Mouse (Mus musculus) frontal cortex, adult (tissue): Measurements from ENCODE around the gene Tet2.

Source experiments
- ATAC-seq: cut with Nextera tagmentation; 2 replicates; pipeline ENCODE4 v1.9.2; 2017; ENCODE audit warnings: mild to moderate bottlenecking, moderate library complexity, mixed read lengths; ENCODE audit not compliant: low TSS enrichment

Tet2 gene

GRCm38 (mm10) chr3:133436919-133437320 lies 108.0 kb downstream of the Tet2 start:
- ATAC-seq = no peak

DNA sequence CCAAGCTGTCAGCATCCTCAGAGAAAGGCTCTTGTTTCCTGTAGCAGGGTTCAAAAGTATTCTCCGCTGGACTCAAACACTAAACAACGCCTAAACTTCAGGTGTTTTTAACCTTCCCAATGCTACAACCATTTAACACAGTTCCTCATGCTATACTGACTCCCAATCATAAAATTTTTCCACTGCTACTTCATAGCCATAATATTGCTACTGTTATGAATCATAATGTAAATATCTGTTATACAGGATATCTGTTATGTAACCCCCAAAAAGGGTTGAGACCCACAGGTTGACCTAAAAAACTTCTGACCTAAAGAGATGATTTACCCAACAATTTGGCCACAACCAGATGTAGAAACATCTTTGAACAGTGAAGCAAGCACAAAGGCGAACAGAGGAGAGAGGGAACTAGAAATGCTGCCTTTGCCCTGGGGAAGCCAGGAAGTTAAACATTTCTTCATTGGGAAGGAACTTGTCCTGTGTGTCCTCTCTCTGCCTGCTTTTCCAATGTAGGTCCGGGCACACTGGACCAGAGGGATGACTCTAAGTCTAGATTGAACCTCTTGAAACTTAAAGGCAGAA lies 108.6 kb downstream of the Tet2 start:
- ATAC-seq = no peak

DNA sequence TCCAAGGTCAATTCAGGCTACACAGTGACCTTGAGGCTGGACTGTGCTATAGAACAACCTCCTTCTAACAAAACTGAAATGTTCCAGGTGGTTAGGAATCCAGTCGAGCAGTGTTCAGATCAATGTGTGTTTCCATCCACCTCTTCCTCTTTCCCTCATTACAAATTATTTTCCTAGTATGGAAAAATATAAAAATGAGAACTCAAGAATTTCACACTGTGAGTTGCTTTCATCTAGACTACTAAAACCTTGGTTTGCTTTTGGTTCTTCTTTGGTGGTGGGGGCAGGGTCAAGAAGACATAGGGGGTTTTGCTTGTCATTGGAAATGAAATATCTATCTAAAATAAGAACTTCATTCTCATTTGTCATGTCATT lies 109.2 kb downstream of the Tet2 start:
- no peak for ATAC-seq

GRCm38 (mm10) chr3:133435141-133435773 lies 109.7 kb downstream of the Tet2 start:
- ATAC-seq = no peak

DNA sequence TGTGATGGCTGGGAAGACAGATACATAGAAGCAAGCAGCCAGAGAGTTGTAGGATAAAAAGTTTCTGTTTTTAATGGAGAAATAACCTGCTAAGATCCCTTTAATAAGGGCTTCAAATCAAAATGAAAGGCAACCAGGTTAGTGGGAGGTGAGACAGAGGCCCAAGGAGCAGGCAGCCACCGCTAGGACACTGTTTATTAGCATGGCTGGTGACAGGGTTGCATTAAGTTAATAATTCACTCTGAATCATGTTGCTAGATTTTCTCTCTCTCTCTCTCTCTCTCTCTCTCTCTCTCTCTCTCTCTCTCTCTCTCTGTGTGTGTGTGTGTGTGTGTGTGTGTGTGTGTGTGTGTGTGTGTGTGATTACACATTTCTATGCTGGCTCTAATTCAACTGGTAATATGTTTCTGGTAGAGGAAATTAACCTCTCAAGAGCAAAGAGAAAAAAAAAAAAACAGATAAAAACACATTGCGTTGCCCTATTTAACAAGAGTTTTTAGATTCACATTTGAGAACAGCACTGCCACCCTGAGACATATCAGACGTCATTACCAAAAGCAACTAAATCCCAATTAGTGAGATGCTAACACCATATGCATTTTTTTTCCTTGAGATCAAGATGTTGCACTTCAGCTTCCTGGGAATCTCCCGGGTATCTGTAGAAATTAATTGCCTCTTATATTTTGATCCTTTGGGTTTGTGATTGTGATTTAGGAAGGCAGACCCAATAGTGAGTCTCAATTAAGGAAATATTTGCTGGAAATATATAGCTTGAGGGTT lies 115.4 kb downstream of the Tet2 start:
- no peak for ATAC-seq

DNA sequence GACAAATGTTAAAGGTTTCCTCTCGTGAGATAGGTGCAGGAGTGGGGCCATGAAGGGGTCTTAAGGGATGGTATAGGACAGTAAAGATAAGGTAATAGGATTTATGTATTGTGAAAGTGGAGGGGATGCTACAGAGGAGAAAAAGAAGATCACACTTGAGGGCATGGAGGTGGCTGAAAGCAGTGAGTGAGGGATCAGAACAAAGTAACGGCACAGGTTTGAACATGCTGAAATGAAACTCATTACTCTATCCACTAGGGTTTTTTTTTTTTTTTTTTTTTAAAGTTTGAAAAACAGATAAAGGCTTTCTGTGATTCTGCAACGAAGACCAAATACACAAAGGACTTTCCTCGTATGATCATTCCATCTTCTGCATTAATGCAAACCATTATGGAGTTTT lies 116.9 kb downstream of the Tet2 start:
- ATAC-seq = no peak

DNA sequence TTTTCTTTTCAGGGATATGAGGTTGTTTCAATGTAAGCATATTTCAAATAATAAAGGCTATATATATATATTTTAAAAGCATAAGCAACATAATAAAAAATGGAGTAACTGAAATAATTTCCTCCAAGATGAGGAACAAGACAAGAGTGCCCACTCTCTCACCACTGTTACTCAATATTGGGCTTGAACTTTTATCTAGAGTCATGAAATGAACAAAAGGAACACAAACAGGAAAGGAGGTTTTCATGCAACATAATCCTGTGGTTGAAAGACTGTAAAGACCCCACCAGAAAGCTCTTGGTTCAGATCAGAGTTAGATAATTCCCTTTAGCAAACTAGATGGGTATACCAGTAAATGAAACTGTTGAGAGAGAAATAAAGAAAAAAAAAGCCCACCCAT lies 121.9 kb downstream of the Tet2 start:
- ATAC-seq = no peak

- no peak; the same call in 1 of the 2 replicates for ATAC-seq
Observed at GRCm38 (mm10) chr3:133414747-133415146, 130.2 kb downstream of the Tet2 start.
